Mouse (Mus musculus): ENCODE measurements around the gene Olfr643. TPM values are rescaled to one million over a fixed set of nuclear protein-coding genes. Genes with fewer than 3 reads are reported as not detected.
"Not testable (repeated sequence)": the region's sequence is repeated elsewhere in the genome, so short reads cannot be mapped to it uniquely, and the experiment has no call there.

Olfr643 gene
- polyA plus RNA-seq, 1 experiment = not detected

GRCm38 (mm10) chr7:104025473-104025872, 111.7 kb downstream of the Olfr643 start, which contains the start of gene Olfr640:
Gene Olfr640, minus strand, starts transcription at chr7:104025573.
- Histone ChIP-seq H3K27ac (ENCODE audit: insufficient read depth, low read length) (no peak within 1 kb of the TSS), H3K4me3 (ENCODE audit: insufficient read depth, low read length) (no peak within 1 kb of the TSS), H3K4me1 (ENCODE audit: control insufficient read depth, insufficient read depth, low read length) (no peaks in the 10 kb centered on the region)
- no peak for TF ChIP-seq CTCF (IDR thresholded peaks at IDR 0.05; ENCODE audit: extremely low read depth, insufficient read depth, low read length)
- TF ChIP-seq POLR2A (IDR thresholded peaks at IDR 0.05; ENCODE audit: extremely low read depth, insufficient read depth, low read length) = no peak

DNA sequence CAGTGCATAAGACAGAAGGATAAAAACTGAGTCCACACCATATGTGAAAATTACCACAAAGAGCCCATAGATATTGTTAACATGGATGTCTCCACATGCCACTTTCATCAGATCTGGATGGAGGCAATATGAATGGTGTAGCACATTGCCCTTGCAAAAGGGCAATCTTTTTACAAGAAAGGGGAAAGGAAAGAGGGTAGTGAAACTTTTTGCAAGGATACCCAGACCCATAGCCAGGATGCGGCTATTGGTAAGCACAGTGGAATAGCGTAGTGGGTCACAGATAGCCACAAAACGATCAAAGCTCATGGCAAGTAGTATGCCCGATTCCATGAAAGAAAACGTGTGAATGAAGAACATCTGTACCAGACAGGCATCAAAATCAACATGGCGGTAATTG, 115.6 kb downstream of the Olfr643 start:
- Histone ChIP-seq H3K27ac (ENCODE audit: insufficient read depth, low read length) (no peak overlapping the region), H3K4me3 (ENCODE audit: insufficient read depth, low read length) (no peak overlapping the region), H3K4me1 (ENCODE audit: control insufficient read depth, insufficient read depth, low read length) (no peaks in the 10 kb centered on the region)
- TF ChIP-seq POLR2A (IDR thresholded peaks at IDR 0.05; ENCODE audit: extremely low read depth, insufficient read depth, low read length) = no peak
- no peak for TF ChIP-seq CTCF (IDR thresholded peaks at IDR 0.05; ENCODE audit: extremely low read depth, insufficient read depth, low read length)

DNA sequence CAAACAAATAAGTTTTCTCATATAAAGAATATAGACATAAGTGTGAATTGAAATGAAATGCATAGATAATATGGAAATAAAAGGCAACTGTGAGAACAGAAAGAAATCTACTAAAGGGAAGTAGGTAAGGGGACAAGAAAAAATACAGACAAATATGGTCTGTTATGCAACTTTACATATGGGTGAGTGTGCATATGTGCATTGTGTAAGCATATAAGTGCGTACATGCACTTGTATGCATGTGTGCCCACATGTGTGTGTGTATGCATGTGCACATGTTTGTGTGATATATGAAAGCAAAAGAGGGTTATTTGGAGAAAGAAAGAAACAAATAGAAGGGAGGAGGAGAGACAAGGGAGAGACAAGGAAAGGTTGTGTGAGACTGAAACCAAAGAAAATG, 118.3 kb downstream of the Olfr643 start:
- Histone ChIP-seq H3K4me1 (ENCODE audit: control insufficient read depth, insufficient read depth, low read length) (no peaks in the 10 kb centered on the region), H3K4me3 (ENCODE audit: insufficient read depth, low read length) (no peak overlapping the region), H3K27ac (ENCODE audit: insufficient read depth, low read length) (no peak overlapping the region)
- no peak for TF ChIP-seq CTCF (IDR thresholded peaks at IDR 0.05; ENCODE audit: extremely low read depth, insufficient read depth, low read length)
- no peak for TF ChIP-seq POLR2A (IDR thresholded peaks at IDR 0.05; ENCODE audit: extremely low read depth, insufficient read depth, low read length)

DNA sequence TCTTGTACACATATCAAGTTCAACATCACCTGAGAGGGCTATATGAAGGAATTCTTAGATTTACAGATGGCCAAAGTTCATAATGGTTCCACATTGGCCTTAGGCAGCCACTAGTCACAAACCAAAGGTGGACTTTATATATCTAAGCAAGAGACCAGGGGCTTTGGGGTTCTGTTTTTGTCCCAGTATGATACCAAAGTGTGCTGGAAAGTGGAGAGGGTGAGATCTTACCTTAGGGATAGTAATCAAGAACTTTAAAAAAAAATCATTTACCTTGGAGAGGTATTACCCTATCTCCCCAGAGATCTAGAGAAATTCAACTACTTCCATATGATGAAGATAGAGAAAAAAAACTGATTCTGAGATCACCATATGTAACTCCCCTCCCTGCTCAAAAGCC, 120.0 kb downstream of the Olfr643 start, which contains the start of gene Olfr639:
Olfr639 (minus strand) TSS at position 101 of the 400 bp plus-strand sequence.
- H3K4me3 ChIP-seq (ENCODE audit: insufficient read depth, low read length) = no peak within 1 kb of the TSS
- TF ChIP-seq CTCF (IDR thresholded peaks at IDR 0.05; ENCODE audit: extremely low read depth, insufficient read depth, low read length) (no peak), POLR2A (IDR thresholded peaks at IDR 0.05; ENCODE audit: extremely low read depth, insufficient read depth, low read length) (no peak)
- H3K4me1 ChIP-seq (ENCODE audit: control insufficient read depth, insufficient read depth, low read length) = no peaks in the 10 kb centered on the region
- no peak within 1 kb of the TSS for H3K27ac ChIP-seq (ENCODE audit: insufficient read depth, low read length)

GRCm38 (mm10) chr7:103999124-103999523, 138.1 kb downstream of the Olfr643 start:
- H3K4me3 ChIP-seq (ENCODE audit: insufficient read depth, low read length) = no peak overlapping the region
- H3K27ac ChIP-seq (ENCODE audit: insufficient read depth, low read length) = no peak overlapping the region
- TF ChIP-seq POLR2A (IDR thresholded peaks at IDR 0.05; ENCODE audit: extremely low read depth, insufficient read depth, low read length) = no peak
- no peak for TF ChIP-seq CTCF (IDR thresholded peaks at IDR 0.05; ENCODE audit: extremely low read depth, insufficient read depth, low read length)
- no peaks in the 10 kb centered on the region for H3K4me1 ChIP-seq (ENCODE audit: control insufficient read depth, insufficient read depth, low read length)

- H3K4me3 ChIP-seq (ENCODE audit: insufficient read depth, low read length) = no peak within 1 kb of the TSS
- H3K4me1 ChIP-seq (ENCODE audit: control insufficient read depth, insufficient read depth, low read length) = no peaks in the 10 kb centered on the region
- TF ChIP-seq POLR2A (IDR thresholded peaks at IDR 0.05; ENCODE audit: extremely low read depth, insufficient read depth, low read length) (no peak), CTCF (IDR thresholded peaks at IDR 0.05; ENCODE audit: extremely low read depth, insufficient read depth, low read length) (no peak)
- no peak within 1 kb of the TSS for H3K27ac ChIP-seq (ENCODE audit: insufficient read depth, low read length)
These were observed 138.8 kb downstream of the Olfr643 start, which contains the start of gene Olfr638 for GRCm38 (mm10) chr7:103998446-103998845. Gene Olfr638, plus strand, starts transcription at chr7:103998746.

DNA sequence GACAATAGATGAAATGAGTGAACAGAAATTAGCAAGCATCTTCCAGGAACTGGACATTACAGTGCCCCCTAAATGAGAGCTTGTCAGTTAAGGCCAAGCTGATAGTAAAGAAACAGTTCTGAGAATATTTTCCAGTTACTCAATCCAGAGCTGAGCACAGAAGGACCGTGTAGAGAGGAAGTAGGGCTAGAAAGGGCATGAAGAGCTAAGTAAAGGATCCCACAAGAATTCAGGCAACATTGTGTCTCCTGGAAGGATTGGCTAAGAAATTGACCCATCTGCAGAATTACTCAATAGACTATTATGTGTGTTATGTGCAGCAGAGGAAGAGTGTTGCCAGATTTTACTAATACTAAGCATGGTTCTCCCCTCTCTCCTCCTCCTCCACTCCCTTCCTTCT, 165.4 kb downstream of the Olfr643 start:
- Histone ChIP-seq H3K27ac (ENCODE audit: insufficient read depth, low read length) (no peak overlapping the region), H3K4me3 (ENCODE audit: insufficient read depth, low read length) (no peak overlapping the region), H3K4me1 (ENCODE audit: control insufficient read depth, insufficient read depth, low read length) (no peaks in the 10 kb centered on the region)
- TF ChIP-seq CTCF (IDR thresholded peaks at IDR 0.05; ENCODE audit: extremely low read depth, insufficient read depth, low read length) (no peak), POLR2A (IDR thresholded peaks at IDR 0.05; ENCODE audit: extremely low read depth, insufficient read depth, low read length) (no peak)

DNA sequence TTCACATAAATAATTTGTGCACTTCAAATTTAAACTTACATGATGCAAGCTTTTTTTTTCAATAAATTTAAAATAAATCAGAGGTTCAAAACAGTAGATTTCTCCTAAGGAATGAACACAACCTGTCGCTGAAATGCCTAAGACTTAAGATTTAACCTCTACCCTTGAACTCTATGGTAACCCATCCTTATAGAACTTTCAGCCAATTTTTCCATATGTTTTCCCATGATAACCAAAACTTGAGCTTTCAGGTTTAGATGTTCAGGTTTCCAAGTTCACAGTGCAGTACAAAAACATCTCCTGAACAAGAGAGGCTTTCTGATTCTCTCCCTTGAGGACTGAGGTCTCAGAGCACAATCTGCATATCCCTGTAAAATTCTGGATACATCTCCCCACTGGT, 166.4 kb downstream of the Olfr643 start, which contains the start of gene Olfr635:
Olfr635 (plus strand) TSS at position 301 of the 400 bp plus-strand sequence.
- no peak within 1 kb of the TSS for H3K27ac ChIP-seq (ENCODE audit: insufficient read depth, low read length)
- no peaks in the 10 kb centered on the region for H3K4me1 ChIP-seq (ENCODE audit: control insufficient read depth, insufficient read depth, low read length)
- H3K4me3 ChIP-seq (ENCODE audit: insufficient read depth, low read length) = no peak within 1 kb of the TSS
- no peak for TF ChIP-seq CTCF (IDR thresholded peaks at IDR 0.05; ENCODE audit: extremely low read depth, insufficient read depth, low read length)
- no peak for TF ChIP-seq POLR2A (IDR thresholded peaks at IDR 0.05; ENCODE audit: extremely low read depth, insufficient read depth, low read length)

DNA sequence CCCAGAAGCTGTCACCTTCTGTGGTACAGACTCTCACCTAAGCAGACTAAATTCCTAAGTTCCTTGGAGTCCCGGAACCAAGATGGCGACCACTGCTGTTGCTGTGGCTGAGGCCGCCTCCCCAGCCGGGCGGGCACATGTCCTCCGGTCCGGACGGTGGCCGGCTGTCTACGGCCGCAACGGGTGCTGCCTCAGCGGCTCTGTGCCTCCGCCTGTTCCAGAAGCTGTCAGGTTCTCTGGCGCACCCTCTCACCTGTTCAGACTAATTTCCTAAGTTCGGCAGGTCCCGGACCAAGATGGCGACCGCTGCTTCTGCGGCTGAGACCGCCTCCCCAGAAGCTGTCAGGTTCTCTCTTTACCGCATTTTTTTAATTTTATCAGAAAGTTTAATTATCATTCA, 170.3 kb downstream of the Olfr643 start:
- not testable (repeated sequence) for H3K4me1 ChIP-seq (ENCODE audit: control insufficient read depth, insufficient read depth, low read length)

More for the DNA sequence above, 170.3 kb downstream of the Olfr643 start:
- H3K27ac ChIP-seq (ENCODE audit: insufficient read depth, low read length); H3K4me3 ChIP-seq (ENCODE audit: insufficient read depth, low read length): not testable (repeated sequence)

Other genes with a start within 250 kb of the Olfr643 start
- not detected in 2 replicates for gene Olfr64, start 242.9 kb downstream of the Olfr643 start, polyA plus RNA-seq (2012; rRNA removed)
- not detected in 2 replicates for gene Olfr65, start 233.9 kb downstream of the Olfr643 start, polyA plus RNA-seq (2012; rRNA removed)
- gene Olfr631, start 208.6 kb downstream of the Olfr643 start, polyA plus RNA-seq (2012; rRNA removed) = not detected in 2 replicates
- not detected in 2 replicates for gene Olfr632, start 203.1 kb downstream of the Olfr643 start, polyA plus RNA-seq (2012; rRNA removed)
- not detected in 2 replicates for gene Olfr633, start 193.0 kb downstream of the Olfr643 start, polyA plus RNA-seq (2012; rRNA removed)
- gene Olfr635, start 166.3 kb downstream of the Olfr643 start, polyA plus RNA-seq (2012; rRNA removed) = not detected in 2 replicates
- gene Olfr638, start 138.7 kb downstream of the Olfr643 start, polyA plus RNA-seq (2012; rRNA removed) = not detected in 2 replicates
- gene Olfr639, start 120.1 kb downstream of the Olfr643 start, polyA plus RNA-seq (2012; rRNA removed) = not detected in 2 replicates
- not detected in 2 replicates for gene Olfr640, start 111.8 kb downstream of the Olfr643 start, polyA plus RNA-seq (2012; rRNA removed)
- not detected in 2 replicates for gene Olfr641, start 102.0 kb downstream of the Olfr643 start, polyA plus RNA-seq (2012; rRNA removed)
- not detected in 2 replicates for gene Olfr642, start 84.7 kb downstream of the Olfr643 start, polyA plus RNA-seq (2012; rRNA removed)
- not detected in 2 replicates for gene 4930516K23Rik, start 76.0 kb downstream of the Olfr643 start, polyA plus RNA-seq (2012; rRNA removed)
- not detected in 2 replicates for gene Olfr644, start 65.5 kb downstream of the Olfr643 start, polyA plus RNA-seq (2012; rRNA removed)
- not detected in 2 replicates for gene Olfr645, start 51.9 kb downstream of the Olfr643 start, polyA plus RNA-seq (2012; rRNA removed)
- not detected in 2 replicates for gene Olfr646, start 32.5 kb downstream of the Olfr643 start, polyA plus RNA-seq (2012; rRNA removed)
- gene Ubqln5, start 7.6 kb downstream of the Olfr643 start, polyA plus RNA-seq (2012; rRNA removed) = not detected in 2 replicates
- not detected in 2 replicates for gene Ubqln3, start 5.9 kb upstream of the Olfr643 start, polyA plus RNA-seq (2012; rRNA removed)
- gene Ubqlnl, start 13.2 kb upstream of the Olfr643 start, polyA plus RNA-seq (2012; rRNA removed) = not detected in 2 replicates
- gene Olfm5, start 27.4 kb upstream of the Olfr643 start, polyA plus RNA-seq (2012; rRNA removed) = 0.04 TPM in 1 of 2 replicates, not detected in the other
- gene Olfr648, start 46.0 kb upstream of the Olfr643 start, polyA plus RNA-seq (2012; rRNA removed) = 0.15 and 0.19 TPM in 2 replicates
- not detected in 2 replicates for gene Olfr649, start 58.6 kb upstream of the Olfr643 start, polyA plus RNA-seq (2012; rRNA removed)
- gene Trim6, start 81.4 kb upstream of the Olfr643 start, polyA plus RNA-seq (2012; rRNA removed) = 0.38 and 0.57 TPM in 2 replicates
- 2.8 and 3.4 TPM in 2 replicates for gene Trim34a, start 107.1 kb upstream of the Olfr643 start, polyA plus RNA-seq (2012; rRNA removed)
- gene Trim5, start 150.7 kb upstream of the Olfr643 start, polyA plus RNA-seq (2012; rRNA removed) = 0.42 and 0.47 TPM in 2 replicates
- 4.7 and 4.9 TPM in 2 replicates for gene Trim12a, start 178.1 kb upstream of the Olfr643 start, polyA plus RNA-seq (2012; rRNA removed)
- 0.06 and 0.08 TPM in 2 replicates for gene Trim34b, start 192.1 kb upstream of the Olfr643 start, polyA plus RNA-seq (2012; rRNA removed)
- 1.5 and 1.6 TPM in 2 replicates for gene Trim12c, start 216.0 kb upstream of the Olfr643 start, polyA plus RNA-seq (2012; rRNA removed)
- 0.10 and 0.17 TPM in 2 replicates for gene Trim30b, start 232.5 kb upstream of the Olfr643 start, polyA plus RNA-seq (2012; rRNA removed)